Mouse (Mus musculus): ENCODE measurements around the gene Gm45233. TPM values are rescaled to one million over a fixed set of nuclear protein-coding genes. Genes with fewer than 3 reads are reported as not detected.

Gene Gm45233
- polyA plus RNA-seq, 1 experiment from 2014 or later, result not detected

GRCm38 (mm10) chr7:43475706-43476105 lies 31.8 kb downstream of the Gm45233 start:
- no peak overlapping the region for H3K4me3 ChIP-seq (ENCODE audit: low read depth, low read length)
- no peak overlapping the region for H3K27ac ChIP-seq (ENCODE audit: low read depth, low read length)
- H3K9ac ChIP-seq (ENCODE audit: low read depth, low read length), result no peak overlapping the region
- H3K9me3 ChIP-seq (replicated peaks; ENCODE audit: control insufficient read depth, low read length), result no peaks in the 10 kb centered on the region
- no peaks in the 10 kb centered on the region for H3K36me3 ChIP-seq (ENCODE audit: control insufficient read depth, insufficient read depth, low read length)
- WGBS (ENCODE audit: insufficient replicate concordance), result 8% methylated on average over 23 of the region's 23 CpGs
- H3K4me2 ChIP-seq, result peak overlapping the region; percentile 6; the same call in 1 of the 2 replicates
- H3K27me3 ChIP-seq (ENCODE audit: control insufficient read depth, insufficient read depth, low read length), result peaks cover 51% of the 10 kb centered on the region
- ATAC-seq (replicated peaks; ENCODE audit: insufficient number of reproducible peaks, low FRiP score, low TSS enrichment), result no peak
- H3K4me1 ChIP-seq (ENCODE audit: control insufficient read depth, insufficient read depth, low read length), result no peaks in the 10 kb centered on the region

GRCm38 (mm10) chr7:43476376-43476775 lies 32.4 kb downstream of the Gm45233 start:
- no peak overlapping the region for H3K9ac ChIP-seq (ENCODE audit: low read depth, low read length)
- WGBS (ENCODE audit: insufficient replicate concordance), result 5% methylated on average over 13 of the region's 13 CpGs
- peak overlapping the region; percentile 37 for H3K4me2 ChIP-seq
- H3K36me3 ChIP-seq (ENCODE audit: control insufficient read depth, insufficient read depth, low read length), result no peaks in the 10 kb centered on the region
- H3K27me3 ChIP-seq (ENCODE audit: control insufficient read depth, insufficient read depth, low read length), result peaks cover 51% of the 10 kb centered on the region
- no peaks in the 10 kb centered on the region for H3K9me3 ChIP-seq (replicated peaks; ENCODE audit: control insufficient read depth, low read length)
- no peak overlapping the region for H3K27ac ChIP-seq (ENCODE audit: low read depth, low read length)
- no peaks in the 10 kb centered on the region for H3K4me1 ChIP-seq (ENCODE audit: control insufficient read depth, insufficient read depth, low read length)
- H3K4me3 ChIP-seq (ENCODE audit: low read depth, low read length), result no peak overlapping the region; the same call in 1 of the 2 replicates
- ATAC-seq (replicated peaks; ENCODE audit: insufficient number of reproducible peaks, low FRiP score, low TSS enrichment), result no peak

- no peak for ATAC-seq (replicated peaks; ENCODE audit: insufficient number of reproducible peaks, low FRiP score, low TSS enrichment)
These were observed 37.3 kb downstream of the Gm45233 start for GRCm38 (mm10) chr7:43481191-43481590.

GRCm38 (mm10) chr7:43482090-43482716 lies 38.3 kb downstream of the Gm45233 start:
- Histone ChIP-seq H3K9ac (ENCODE audit: low read depth, low read length) (no peak overlapping the region), H3K36me3 (ENCODE audit: control insufficient read depth, insufficient read depth, low read length) (no peaks in the 10 kb centered on the region), H3K27ac (ENCODE audit: low read depth, low read length) (no peak overlapping the region), H3K4me2 (no peak overlapping the region), H3K4me3 (ENCODE audit: low read depth, low read length) (no peak overlapping the region), H3K9me3 (replicated peaks; ENCODE audit: control insufficient read depth, low read length) (no peaks in the 10 kb centered on the region), H3K4me1 (ENCODE audit: control insufficient read depth, insufficient read depth, low read length) (no peaks in the 10 kb centered on the region), H3K27me3 (ENCODE audit: control insufficient read depth, insufficient read depth, low read length) (peaks cover 18% of the 10 kb centered on the region)
- 60% methylated on average over 8 of the region's 8 CpGs for WGBS (ENCODE audit: insufficient replicate concordance)
- ATAC-seq (replicated peaks; ENCODE audit: insufficient number of reproducible peaks, low FRiP score, low TSS enrichment), result 0 out of 2 replicates have a peak, but pooled peaks have one; percentile 37

More at GRCm38 (mm10) chr7:43481191-43481590, 37.3 kb downstream of the Gm45233 start:
- Histone ChIP-seq H3K9ac (ENCODE audit: low read depth, low read length) (no peak overlapping the region), H3K27ac (ENCODE audit: low read depth, low read length) (no peak overlapping the region), H3K36me3 (ENCODE audit: control insufficient read depth, insufficient read depth, low read length) (no peaks in the 10 kb centered on the region), H3K4me3 (ENCODE audit: low read depth, low read length) (no peak overlapping the region), H3K27me3 (ENCODE audit: control insufficient read depth, insufficient read depth, low read length) (peaks cover 28% of the 10 kb centered on the region), H3K9me3 (replicated peaks; ENCODE audit: control insufficient read depth, low read length) (no peaks in the 10 kb centered on the region), H3K4me1 (ENCODE audit: control insufficient read depth, insufficient read depth, low read length) (no peaks in the 10 kb centered on the region), H3K4me2 (no peak overlapping the region)
- WGBS (ENCODE audit: insufficient replicate concordance), result 50% methylated on average over 3 of the region's 3 CpGs

- H3K4me3 ChIP-seq (ENCODE audit: low read depth, low read length), result no peak overlapping the region
- WGBS (ENCODE audit: insufficient replicate concordance), result 4% methylated on average over 10 of the region's 10 CpGs
- no peak overlapping the region for H3K27ac ChIP-seq (ENCODE audit: low read depth, low read length)
These were observed 39.3 kb downstream of the Gm45233 start for GRCm38 (mm10) chr7:43483236-43483635.

GRCm38 (mm10) chr7:43488646-43489045 lies 44.7 kb downstream of the Gm45233 start:
- Histone ChIP-seq H3K9ac (ENCODE audit: low read depth, low read length) (no peak overlapping the region), H3K27me3 (ENCODE audit: control insufficient read depth, insufficient read depth, low read length) (peaks cover 46% of the 10 kb centered on the region), H3K27ac (ENCODE audit: low read depth, low read length) (no peak overlapping the region), H3K36me3 (ENCODE audit: control insufficient read depth, insufficient read depth, low read length) (no peaks in the 10 kb centered on the region), H3K4me3 (ENCODE audit: low read depth, low read length) (no peak overlapping the region), H3K4me1 (ENCODE audit: control insufficient read depth, insufficient read depth, low read length) (no peaks in the 10 kb centered on the region; the same call in 1 of the 2 replicates), H3K4me2 (no peak overlapping the region), H3K9me3 (replicated peaks; ENCODE audit: control insufficient read depth, low read length) (no peaks in the 10 kb centered on the region)
- no peak for ATAC-seq (replicated peaks; ENCODE audit: insufficient number of reproducible peaks, low FRiP score, low TSS enrichment)
- 37% methylated on average over 5 of the region's 5 CpGs for WGBS (ENCODE audit: insufficient replicate concordance)

More at GRCm38 (mm10) chr7:43483236-43483635, 39.3 kb downstream of the Gm45233 start:
- H3K27me3 ChIP-seq (ENCODE audit: control insufficient read depth, insufficient read depth, low read length), result peaks cover 13% of the 10 kb centered on the region
- no peaks in the 10 kb centered on the region for H3K9me3 ChIP-seq (replicated peaks; ENCODE audit: control insufficient read depth, low read length)
- H3K36me3 ChIP-seq (ENCODE audit: control insufficient read depth, insufficient read depth, low read length), result no peaks in the 10 kb centered on the region
- ATAC-seq (replicated peaks; ENCODE audit: insufficient number of reproducible peaks, low FRiP score, low TSS enrichment), result no peak
- H3K4me2 ChIP-seq, result no peak overlapping the region
- H3K9ac ChIP-seq (ENCODE audit: low read depth, low read length), result no peak overlapping the region
- H3K4me1 ChIP-seq (ENCODE audit: control insufficient read depth, insufficient read depth, low read length), result no peaks in the 10 kb centered on the region

GRCm38 (mm10) chr7:43489631-43490125 lies 45.8 kb downstream of the Gm45233 start, which contains the start of gene Iglon5:
TSS of gene Iglon5 (minus strand) at chr7:43490075.
- 0 out of 2 replicates have a peak, but pooled peaks have one; percentile 39 for ATAC-seq (replicated peaks; ENCODE audit: insufficient number of reproducible peaks, low FRiP score, low TSS enrichment)
- H3K9ac ChIP-seq (ENCODE audit: low read depth, low read length), result peak within 1 kb of the TSS; percentile 39; the same call in 1 of the 2 replicates
- WGBS (ENCODE audit: insufficient replicate concordance), result 1% methylated on average over 20 of the region's 41 CpGs
- peak within 1 kb of the TSS; percentile 69 for H3K4me2 ChIP-seq
- peaks cover 46% of the 10 kb centered on the region for H3K27me3 ChIP-seq (ENCODE audit: control insufficient read depth, insufficient read depth, low read length)
- H3K27ac ChIP-seq (ENCODE audit: low read depth, low read length), result no peak within 1 kb of the TSS
- no peaks in the 10 kb centered on the region for H3K36me3 ChIP-seq (ENCODE audit: control insufficient read depth, insufficient read depth, low read length)
- H3K9me3 ChIP-seq (replicated peaks; ENCODE audit: control insufficient read depth, low read length), result no peaks in the 10 kb centered on the region
- peak within 1 kb of the TSS; percentile 45 for H3K4me3 ChIP-seq (ENCODE audit: low read depth, low read length)
- H3K4me1 ChIP-seq (ENCODE audit: control insufficient read depth, insufficient read depth, low read length), result no peaks in the 10 kb centered on the region; the same call in 1 of the 2 replicates

GRCm38 (mm10) chr7:43490182-43490584 lies 46.3 kb downstream of the Gm45233 start:
- H3K36me3 ChIP-seq (ENCODE audit: control insufficient read depth, insufficient read depth, low read length), result no peaks in the 10 kb centered on the region
- H3K27ac ChIP-seq (ENCODE audit: low read depth, low read length), result no peak overlapping the region
- peak overlapping the region; percentile 69 for H3K4me2 ChIP-seq
- peak overlapping the region; percentile 45 for H3K4me3 ChIP-seq (ENCODE audit: low read depth, low read length)
- H3K9me3 ChIP-seq (replicated peaks; ENCODE audit: control insufficient read depth, low read length), result no peaks in the 10 kb centered on the region
- no peak overlapping the region for H3K9ac ChIP-seq (ENCODE audit: low read depth, low read length)
- ATAC-seq (replicated peaks; ENCODE audit: insufficient number of reproducible peaks, low FRiP score, low TSS enrichment), result no peak
- no peaks in the 10 kb centered on the region; the same call in 1 of the 2 replicates for H3K4me1 ChIP-seq (ENCODE audit: control insufficient read depth, insufficient read depth, low read length)
- WGBS (ENCODE audit: insufficient replicate concordance), result 2% methylated on average over 9 of the region's 13 CpGs
- peaks cover 51% of the 10 kb centered on the region for H3K27me3 ChIP-seq (ENCODE audit: control insufficient read depth, insufficient read depth, low read length)
